Mouse (Mus musculus) megakaryocyte, embryonic 14.5 days (primary cell): ENCODE measurements around the gene Slc8b1.

Experiments used
- FLI1 ChIP-seq: IDR thresholded peaks from 2 replicates; pipeline ENCODE4 v1.6.1; 2012; ENCODE audit warnings: low read length, inconsistent platforms, mixed read lengths
- GATA1 ChIP-seq: IDR thresholded peaks from 3 replicates; pipeline ENCODE4 v1.6.1; 2012; ENCODE audit warnings: mixed read lengths, low read length, inconsistent platforms, borderline replicate concordance

DNA sequence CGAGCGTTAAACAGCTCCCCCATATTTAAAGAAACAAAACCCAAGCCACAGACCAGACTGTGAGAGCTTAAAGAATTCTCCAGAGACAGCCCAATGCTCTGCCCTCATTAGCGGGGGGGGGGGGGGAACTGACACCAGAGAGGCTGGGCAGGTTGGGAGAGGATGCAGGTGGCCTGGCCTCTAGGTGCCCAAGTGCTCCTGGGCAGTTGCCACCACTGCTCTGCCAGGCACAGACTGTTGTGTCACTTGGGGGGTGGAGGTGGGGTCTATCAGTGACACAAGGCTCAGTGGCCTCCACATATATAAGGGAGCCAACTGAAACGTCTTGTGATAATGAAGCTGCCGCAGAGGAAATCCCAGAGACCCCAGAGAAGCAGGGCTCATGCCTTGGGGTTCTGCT, 25.7 kb downstream of the Slc8b1 start:
- TF ChIP-seq GATA1 = no peak
- TF ChIP-seq FLI1 = no peak
